Mouse (Mus musculus): Measurements from ENCODE around the gene 2410002F23Rik. TPM values are rescaled to one million over a fixed set of nuclear protein-coding genes. Genes with fewer than 3 reads are reported as not detected.
"Not testable (repeated sequence)": the region's sequence is repeated elsewhere in the genome, so short reads cannot be mapped to it uniquely, and the experiment has no call there.

The 2410002F23Rik gene
- polyA plus RNA-seq, 1 experiment from 2014 or later, result 195 TPM

GRCm38 (mm10) chr7:44297501-44297900 lies 51.0 kb downstream of the 2410002F23Rik start:
- H3K4me3 ChIP-seq (replicated peaks); H3K9ac ChIP-seq; H3K36me3 ChIP-seq (replicated peaks); H3K4me2 ChIP-seq; H3K9me3 ChIP-seq; H3K27me3 ChIP-seq; H3K27ac ChIP-seq; ATAC-seq (ENCODE audit: low FRiP score); H3K4me1 ChIP-seq: not testable (repeated sequence)
- WGBS, result 93% methylated on average over 2 of the region's 2 CpGs

Other genes with a start within 250 kb of the 2410002F23Rik start
- not detected in 2 replicates for gene Klk1b26, start 234.6 kb upstream of the 2410002F23Rik start, polyA plus RNA-seq (2016; fragmentation: Nextera tagmentation; extraction: Ambion mirVana)
- gene Klk1b27, start 194.4 kb upstream of the 2410002F23Rik start, polyA plus RNA-seq (2016; fragmentation: Nextera tagmentation; extraction: Ambion mirVana), result not detected in 2 replicates
- gene Klk1b21, start 144.4 kb upstream of the 2410002F23Rik start, polyA plus RNA-seq (2016; fragmentation: Nextera tagmentation; extraction: Ambion mirVana), result not detected in 2 replicates
- gene Klk1b22, start 134.0 kb upstream of the 2410002F23Rik start, polyA plus RNA-seq (2016; fragmentation: Nextera tagmentation; extraction: Ambion mirVana), result not detected in 2 replicates
- gene Klk1b16, start 110.0 kb upstream of the 2410002F23Rik start, polyA plus RNA-seq (2016; fragmentation: Nextera tagmentation; extraction: Ambion mirVana), result not detected in 2 replicates
- gene Klk1b24, start 58.5 kb upstream of the 2410002F23Rik start, polyA plus RNA-seq (2016; fragmentation: Nextera tagmentation; extraction: Ambion mirVana), result not detected in 2 replicates
- gene Klk1b3, start 48.5 kb upstream of the 2410002F23Rik start, polyA plus RNA-seq (2016; fragmentation: Nextera tagmentation; extraction: Ambion mirVana), result not detected in 2 replicates
- not detected in 2 replicates for gene Klk1b4, start 39.3 kb upstream of the 2410002F23Rik start, polyA plus RNA-seq (2016; fragmentation: Nextera tagmentation; extraction: Ambion mirVana)
- gene Klk1b5, start 30.8 kb upstream of the 2410002F23Rik start, polyA plus RNA-seq (2016; fragmentation: Nextera tagmentation; extraction: Ambion mirVana), result not detected in 2 replicates
- gene Klk1, start 21.4 kb upstream of the 2410002F23Rik start, polyA plus RNA-seq (2016; fragmentation: Nextera tagmentation; extraction: Ambion mirVana), result not detected in 2 replicates
- gene Gm36864, start 10.5 kb upstream of the 2410002F23Rik start, polyA plus RNA-seq (2016; fragmentation: Nextera tagmentation; extraction: Ambion mirVana), result not detected in 2 replicates
- gene 1700028J19Rik, start within 50 bp of the 2410002F23Rik start, polyA plus RNA-seq (2016; fragmentation: Nextera tagmentation; extraction: Ambion mirVana), result 1.1 and 1.3 TPM in 2 replicates
- 0.11 and 0.17 TPM in 2 replicates for gene Acp4, start 10.7 kb downstream of the 2410002F23Rik start, polyA plus RNA-seq (2016; fragmentation: Nextera tagmentation; extraction: Ambion mirVana)
- not detected in 2 replicates for gene Gm15517, start 14.7 kb downstream of the 2410002F23Rik start, polyA plus RNA-seq (2016; fragmentation: Nextera tagmentation; extraction: Ambion mirVana)
- gene Clec11a, start 60.2 kb downstream of the 2410002F23Rik start, polyA plus RNA-seq (2016; fragmentation: Nextera tagmentation; extraction: Ambion mirVana), result 2.5 and 2.9 TPM in 2 replicates
- gene Shank1, start 63.5 kb downstream of the 2410002F23Rik start, polyA plus RNA-seq (2016; fragmentation: Nextera tagmentation; extraction: Ambion mirVana), result 7.7 and 8.0 TPM in 2 replicates
- gene Syt3, start 137.4 kb downstream of the 2410002F23Rik start, polyA plus RNA-seq (2016; fragmentation: Nextera tagmentation; extraction: Ambion mirVana), result 5.5 and 6.6 TPM in 2 replicates
- 0.86 and 1.5 TPM in 2 replicates for gene 1700008O03Rik, start 139.1 kb downstream of the 2410002F23Rik start, polyA plus RNA-seq (2016; fragmentation: Nextera tagmentation; extraction: Ambion mirVana)
- gene Lrrc4b, start 182.3 kb downstream of the 2410002F23Rik start, polyA plus RNA-seq (2016; fragmentation: Nextera tagmentation; extraction: Ambion mirVana), result 10.6 and 12.0 TPM in 2 replicates
- gene Aspdh, start 218.7 kb downstream of the 2410002F23Rik start, polyA plus RNA-seq (2016; fragmentation: Nextera tagmentation; extraction: Ambion mirVana), result 4.8 TPM in 2 replicates
- 47.2 and 56.8 TPM in 2 replicates for gene Josd2, start 221.3 kb downstream of the 2410002F23Rik start, polyA plus RNA-seq (2016; fragmentation: Nextera tagmentation; extraction: Ambion mirVana)
- 121 and 125 TPM in 2 replicates for gene Emc10, start 249.8 kb downstream of the 2410002F23Rik start, polyA plus RNA-seq (2016; fragmentation: Nextera tagmentation; extraction: Ambion mirVana)
- 29.8 and 34.2 TPM in 2 replicates for gene Fam71e1, start 249.9 kb downstream of the 2410002F23Rik start, polyA plus RNA-seq (2016; fragmentation: Nextera tagmentation; extraction: Ambion mirVana)